Mouse (Mus musculus) ES-Bruce4 (cell line): ENCODE data around the gene Pak1.

ENCODE experiments used
- CTCF ChIP-seq: IDR thresholded peaks from one replicate; pipeline ENCODE4 v1.8.1; 2011; ENCODE audit warnings: low read depth, low read length
- POLR2A ChIP-seq: IDR thresholded peaks from one replicate; pipeline ENCODE4 v1.8.1; 2011; ENCODE audit warnings: low read length; ENCODE audit not compliant: insufficient read depth

GRCm38 (mm10) chr7:97809307-97809706, 21.0 kb downstream of the Pak1 start:
- TF ChIP-seq POLR2A, result no peak
- no peak for TF ChIP-seq CTCF
